Mouse (Mus musculus) liver (tissue): ENCODE results near the gene Rsbn1l.

ENCODE experiments used
- DNase-seq: peaks from one replicate; pipeline ENCODE4 v3.0.0-alpha.2; 2020; ENCODE audit warnings: mixed read lengths

Rsbn1l gene

GRCm38 (mm10) chr5:20956298-20956697, at the start of gene Rsbn1l:
TSS of gene Rsbn1l (minus strand) at chr5:20956398.
- no peak for DNase-seq

DNA sequence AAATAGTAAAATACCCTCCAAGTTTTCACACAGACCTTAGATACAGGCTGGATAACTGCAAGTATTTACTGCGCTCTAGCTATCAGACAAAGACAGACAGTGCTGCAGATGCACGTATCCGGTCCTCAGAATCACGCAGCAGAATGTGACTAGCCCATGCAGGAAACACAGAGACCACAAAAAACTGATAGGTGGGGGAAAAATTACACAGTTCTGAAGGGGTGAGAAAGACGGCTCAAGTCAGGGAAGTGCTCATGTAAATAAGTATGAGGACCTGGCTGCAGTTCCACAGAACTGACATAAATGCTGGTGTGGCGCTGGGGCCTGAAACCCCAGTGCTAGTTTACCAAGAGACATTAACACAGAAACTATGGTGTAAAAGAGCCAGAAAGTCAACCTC, 46.5 kb upstream of the Rsbn1l start:
- DNase-seq: peak; percentile 30

GRCm38 (mm10) chr5:21001622-21002315, 45.6 kb upstream of the Rsbn1l start:
- no peak for DNase-seq

DNA sequence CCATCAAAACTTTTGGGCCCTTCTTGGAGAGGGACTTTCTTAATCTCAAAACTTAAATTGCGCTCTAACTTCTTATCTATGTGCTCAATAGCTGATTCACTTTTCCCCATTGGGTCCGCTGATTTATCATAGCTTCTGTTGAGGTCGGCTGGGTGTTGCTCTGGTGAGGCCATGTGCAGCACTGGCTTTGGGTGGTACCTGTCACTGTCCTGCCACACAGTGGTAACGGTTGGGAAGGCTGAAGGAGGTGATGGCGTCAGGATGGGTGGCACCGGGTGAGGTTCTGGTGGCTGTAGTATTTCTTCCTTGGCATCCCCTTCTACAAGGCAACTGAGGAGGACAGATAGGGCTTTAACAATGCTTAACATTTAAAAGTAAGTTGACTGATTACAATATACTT, 42.2 kb upstream of the Rsbn1l start:
- peak; percentile 48 for DNase-seq

DNA sequence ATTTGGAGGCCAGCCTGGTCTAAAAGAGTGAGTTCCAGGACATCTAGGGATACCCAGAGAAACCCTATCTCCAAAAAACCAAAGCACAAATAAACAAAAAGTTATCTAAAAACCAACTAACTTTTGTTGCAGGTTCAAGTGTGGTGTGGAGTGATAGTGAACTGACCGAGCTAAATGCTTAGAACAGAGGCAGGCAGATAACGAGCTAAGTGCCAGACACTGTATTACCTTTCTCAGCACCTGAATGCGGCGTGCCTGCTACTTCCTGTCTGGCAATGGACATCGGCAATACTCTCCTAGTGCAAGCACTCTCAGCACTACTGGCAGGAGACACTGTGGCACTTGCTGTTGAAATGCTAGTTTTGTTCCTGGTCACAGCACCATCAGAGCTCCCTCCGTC, 41.4 kb upstream of the Rsbn1l start:
- no peak for DNase-seq

DNA sequence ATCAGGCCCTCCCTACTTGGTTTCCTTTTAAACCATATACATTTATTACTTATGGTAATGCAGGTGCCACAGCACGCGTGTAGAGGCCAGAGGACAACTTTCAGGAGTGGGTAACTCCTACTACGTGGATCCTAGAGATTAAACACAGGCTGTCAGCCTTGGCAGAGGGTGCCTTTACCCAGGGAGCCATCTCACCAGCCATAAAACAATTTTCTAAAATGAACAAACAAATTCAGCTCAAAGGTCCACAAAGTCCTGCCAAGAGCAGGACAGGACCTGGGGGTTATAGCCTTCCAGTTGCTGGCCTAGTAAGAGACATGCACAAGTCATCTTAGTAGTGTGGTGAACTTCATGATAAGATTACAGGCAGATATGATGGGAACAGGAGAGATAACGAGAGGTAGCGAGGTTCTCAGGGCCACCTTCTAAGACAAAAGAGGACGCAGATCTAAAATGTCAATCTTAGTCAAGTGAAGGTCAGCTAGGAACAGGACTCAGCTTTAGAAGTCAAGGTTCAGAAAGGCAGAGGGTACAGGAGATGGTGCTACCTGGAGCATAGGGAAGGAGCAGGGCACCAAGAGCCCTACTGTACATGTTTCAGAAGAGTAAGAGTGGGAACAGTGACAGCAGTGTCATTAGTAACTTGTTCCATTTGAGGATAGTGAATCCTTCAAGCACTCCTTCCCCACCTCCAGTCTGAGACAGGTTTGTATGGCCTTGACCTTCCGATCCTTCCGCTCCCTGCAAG, 34.0 kb upstream of the Rsbn1l start:
- no peak for DNase-seq

DNA sequence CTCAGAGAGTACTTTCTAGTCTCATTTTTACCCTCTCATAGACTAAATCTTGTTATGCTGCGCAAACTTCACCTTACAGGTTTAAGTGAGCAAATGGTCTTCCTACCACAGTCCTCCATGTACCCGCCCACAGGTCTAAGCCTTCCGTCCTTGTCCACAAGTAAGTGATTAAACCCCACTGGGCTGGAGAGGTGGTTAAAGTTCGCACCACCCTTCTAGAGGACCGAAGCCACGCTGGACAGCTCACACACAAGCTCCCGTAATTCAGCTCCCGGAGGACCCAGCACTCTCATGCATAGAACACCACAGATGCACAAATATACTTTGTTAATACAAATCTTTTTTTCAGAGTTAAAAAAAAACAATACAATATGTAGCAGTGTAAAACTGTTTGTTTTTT, 30.1 kb upstream of the Rsbn1l start:
- no peak for DNase-seq

- DNase-seq: no peak
Measured at GRCm38 (mm10) chr5:20983505-20983904, 27.3 kb upstream of the Rsbn1l start.

DNA sequence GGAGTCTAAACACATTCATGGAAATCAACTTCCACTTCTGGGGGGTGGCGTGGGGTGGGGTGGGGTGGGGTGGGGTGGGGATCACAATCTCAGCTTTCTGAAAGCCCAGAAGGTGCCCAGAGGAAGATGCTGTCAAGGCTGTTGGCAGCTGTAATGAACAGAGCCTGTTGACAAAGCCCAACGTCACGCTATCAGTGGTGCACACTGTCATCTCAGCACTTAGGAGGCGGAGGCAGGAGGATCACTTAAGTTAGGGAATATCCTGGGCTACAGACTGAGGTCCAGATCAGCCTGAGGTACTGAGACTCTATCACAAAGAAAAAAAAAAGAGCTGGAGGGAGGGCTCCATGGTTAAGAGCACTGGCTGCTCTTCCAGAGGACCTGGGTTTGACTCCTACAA, 18.5 kb upstream of the Rsbn1l start:
- no peak for DNase-seq

- no peak for DNase-seq
Measured at GRCm38 (mm10) chr5:20973999-20974398, 17.8 kb upstream of the Rsbn1l start.

- peak; percentile 17 for DNase-seq
Measured at GRCm38 (mm10) chr5:20973069-20973468, 16.9 kb upstream of the Rsbn1l start.

GRCm38 (mm10) chr5:20968963-20969362, 12.8 kb upstream of the Rsbn1l start:
- peak; percentile 78 for DNase-seq

- no peak for DNase-seq
Measured at GRCm38 (mm10) chr5:20968493-20968892, 12.3 kb upstream of the Rsbn1l start.

DNA sequence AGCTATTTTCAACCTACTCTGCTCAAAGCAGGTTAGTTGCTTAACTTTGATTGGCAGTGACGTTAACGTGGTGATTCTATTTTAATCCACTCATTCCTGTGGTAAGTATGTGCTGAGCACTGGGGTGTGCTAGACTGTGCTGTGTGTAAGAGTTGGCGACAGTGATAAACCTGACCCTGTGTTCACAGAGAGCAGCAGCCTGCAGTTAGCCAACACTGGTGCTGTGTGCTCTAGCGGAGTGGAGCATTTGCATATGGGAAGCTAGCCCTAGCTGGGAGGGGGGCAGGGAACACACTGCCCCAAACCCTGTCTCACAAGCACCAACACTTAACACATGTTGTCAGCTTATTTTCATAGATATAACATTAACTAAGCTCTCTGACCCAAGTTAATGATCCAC, 11.7 kb upstream of the Rsbn1l start:
- no peak for DNase-seq

DNA sequence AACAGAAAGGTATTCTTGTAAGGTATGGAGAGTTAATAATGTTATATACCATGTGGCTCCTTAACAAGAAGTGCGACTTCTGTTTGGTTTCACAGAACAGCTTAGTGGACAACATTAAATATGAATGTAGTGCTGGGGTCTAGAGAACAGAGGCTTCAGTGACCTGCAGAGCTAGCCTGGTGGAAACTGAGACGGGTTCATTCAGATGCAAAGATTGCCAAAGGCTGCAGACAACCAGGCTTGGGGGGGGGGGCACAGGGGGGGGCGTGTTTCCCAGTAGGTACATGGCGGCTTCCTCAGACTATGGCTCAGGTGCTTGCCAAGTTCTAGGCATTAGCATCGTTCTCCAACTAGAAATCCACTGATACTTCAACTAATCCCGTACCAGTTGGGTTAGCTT, 8.2 kb upstream of the Rsbn1l start:
- DNase-seq: no peak

GRCm38 (mm10) chr5:20963295-20963694, 7.1 kb upstream of the Rsbn1l start:
- no peak for DNase-seq

DNA sequence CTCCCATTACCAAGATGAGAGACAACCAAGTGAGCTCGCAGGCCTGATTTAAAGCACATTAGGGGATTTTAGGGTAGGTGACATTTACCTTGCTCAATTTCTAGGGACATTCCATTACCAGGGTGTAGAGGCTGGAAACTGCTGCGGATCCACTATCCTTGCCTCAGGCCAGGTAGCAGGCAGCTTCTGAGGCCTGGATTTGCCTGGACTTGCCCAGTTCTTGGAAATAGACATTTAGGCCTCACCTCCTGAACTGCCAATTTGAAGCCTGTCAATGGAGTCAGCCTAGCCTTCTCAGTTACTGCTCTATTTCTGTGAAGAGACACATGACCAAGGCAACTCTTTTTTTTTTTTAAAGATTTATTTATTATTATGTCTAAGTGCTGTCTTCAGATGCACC, 4.7 kb upstream of the Rsbn1l start:
- DNase-seq: no peak

DNA sequence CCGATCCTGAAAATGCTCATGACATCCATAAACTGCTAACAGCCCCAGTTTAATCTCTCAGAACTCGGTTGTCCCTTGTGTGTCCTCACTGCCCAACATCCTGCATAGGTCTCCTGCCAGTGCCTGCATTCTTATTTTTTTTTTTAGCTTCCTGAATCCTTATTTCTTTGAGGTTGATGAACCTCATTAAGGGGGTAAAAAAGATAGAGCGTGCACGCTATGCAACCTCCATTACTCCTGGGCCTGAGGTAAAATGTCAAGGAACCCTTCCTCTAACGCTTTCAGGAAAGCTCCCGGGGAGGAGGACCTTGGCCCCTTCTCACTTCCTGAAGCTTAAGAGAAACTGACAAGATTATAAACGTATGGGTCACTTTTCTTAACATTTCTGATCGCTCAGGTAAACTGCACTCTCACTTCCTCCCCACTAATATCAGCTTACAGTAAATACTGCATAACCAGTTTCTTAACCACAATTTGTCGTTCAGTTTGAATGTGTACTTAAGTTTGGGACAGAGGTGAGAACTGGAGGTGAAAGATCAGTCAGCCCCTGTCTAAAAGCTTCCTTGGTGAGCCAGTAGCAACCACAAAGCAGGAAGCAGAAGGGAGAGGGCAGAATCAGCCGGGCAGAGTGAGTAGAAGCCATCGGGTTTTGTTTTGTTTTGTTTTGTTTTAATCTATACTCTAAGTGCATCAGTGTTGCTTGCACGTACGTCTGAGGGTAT, 923 bp downstream of the Rsbn1l start:
- DNase-seq: no peak

- DNase-seq: no peak
Measured at GRCm38 (mm10) chr5:20952337-20952925, 3.8 kb downstream of the Rsbn1l start.

DNA sequence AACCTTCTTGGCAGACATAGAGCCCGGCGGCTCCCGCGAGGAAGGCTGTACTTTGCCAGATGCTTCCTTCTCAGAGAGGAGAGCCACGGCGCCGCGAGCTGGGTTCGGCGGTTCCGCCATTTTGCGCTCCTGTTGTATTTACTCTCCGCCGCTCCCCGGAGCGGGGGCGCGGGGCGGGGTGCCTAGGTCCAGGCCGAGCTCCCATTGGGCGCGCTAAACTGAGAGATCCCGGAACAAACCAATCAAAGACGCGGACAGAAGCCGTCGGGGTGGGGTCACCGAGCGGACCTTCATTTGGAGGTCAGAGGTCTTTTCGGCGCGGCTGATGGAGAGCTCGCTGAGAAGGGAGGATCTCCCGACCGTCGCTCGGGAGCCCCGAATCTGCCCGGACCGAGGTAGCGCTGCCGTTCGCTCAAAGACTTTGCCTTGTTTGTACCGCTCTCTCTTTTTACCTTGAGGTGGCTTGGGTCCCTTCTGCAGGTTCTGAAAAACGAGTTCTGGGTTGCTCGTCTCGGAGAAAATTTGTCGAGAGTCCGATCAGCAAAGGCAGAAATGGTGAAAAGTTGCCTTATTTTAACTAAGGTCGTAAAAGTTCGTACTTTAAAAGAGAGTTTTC, 4.4 kb downstream of the Rsbn1l start:
- DNase-seq: peak; percentile 97

- peak; percentile 77 for DNase-seq
Measured at GRCm38 (mm10) chr5:20950855-20951650, 5.1 kb downstream of the Rsbn1l start.

- peak; percentile 47 for DNase-seq
Measured at GRCm38 (mm10) chr5:20950516-20950854, 5.7 kb downstream of the Rsbn1l start.
